Mouse (Mus musculus): ENCODE measurements around the gene Sapcd1.

DNA sequence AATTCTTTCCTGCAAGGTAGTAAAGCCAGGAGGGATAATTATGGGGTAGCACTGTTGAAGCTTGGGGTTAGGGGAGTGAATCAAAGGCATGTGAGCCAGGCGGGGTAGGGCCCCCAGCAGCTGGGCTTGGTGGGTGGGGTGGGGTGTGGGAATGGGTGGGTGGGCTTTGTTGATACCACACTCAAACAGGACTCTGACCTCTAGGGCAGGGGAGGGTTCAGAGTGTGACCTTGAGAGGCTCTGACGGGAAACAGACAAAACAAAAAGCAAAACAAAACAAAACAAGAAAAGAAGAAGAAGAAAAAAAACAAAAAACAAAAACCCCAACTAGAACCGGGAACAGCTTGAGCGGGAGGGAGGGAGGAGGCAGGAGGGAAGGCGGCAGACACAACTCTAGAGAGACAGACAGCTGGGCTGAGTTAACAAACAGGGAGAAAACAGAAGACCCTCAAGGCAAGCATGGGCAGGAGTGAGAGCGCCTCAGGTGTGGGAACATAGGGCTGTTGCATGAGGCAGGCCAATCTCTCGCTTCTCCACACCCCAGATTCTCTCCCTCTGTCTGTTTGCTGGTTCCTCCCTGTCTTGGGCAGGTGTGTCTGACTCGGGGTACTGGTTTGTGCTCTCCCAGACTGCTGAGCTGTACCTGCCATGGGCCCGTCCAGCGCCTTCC lies 48.8 kb upstream of the Sapcd1 start, which contains the start of gene Ly6g6e:
- TF ChIP-seq CTCF (conservative IDR thresholded peaks at IDR 0.05; ENCODE audit: insufficient read depth, insufficient read length, low read depth, low read length) (no peak), POLR2A (IDR thresholded peaks at IDR 0.05; ENCODE audit: low read depth, low read length) (no peak)

Measured in kidney, adult 2 months (tissue).